Comparison of ENCODE assay signal across 25 mouse cellular contexts in genomic region chr10:14358271-14358670, GRCm38 (mm10).
DNase-seq lines count a peak whose midpoint lies in the region; ATAC-seq lines count a peak whose summit lies in the region.
"Had no signal": no experiment of that assay in that cellular context is flagged by ENCODE, and none has a peak within 500 bp of the region (broad histone marks: within the 10 kb centered on the region; RNA-seq: fewer than 3 reads in every experiment).

No protein-coding gene starts in this region.

- no peaks in the 10 kb centered on the region for H3K36me3 ChIP-seq in embryonic facial prominence, embryonic 14.5 days (ENCODE audit: control insufficient read depth, insufficient read depth, low read length)
- H3K36me3 ChIP-seq in embryonic facial prominence, embryonic 10.5 days (replicated peaks): no peaks in the 10 kb centered on the region
- no peaks in the 10 kb centered on the region for H3K36me3 ChIP-seq in hindbrain, embryonic 13.5 days
- no peaks in the 10 kb centered on the region for H3K36me3 ChIP-seq in hindbrain, embryonic 16.5 days (ENCODE audit: control insufficient read depth, insufficient read depth, low read length)
- H3K36me3 ChIP-seq in hindbrain, embryonic 14.5 days (replicated peaks; ENCODE audit: control insufficient read depth, insufficient read depth): no peaks in the 10 kb centered on the region
- no peaks in the 10 kb centered on the region for H3K36me3 ChIP-seq in midbrain, embryonic 15.5 days (replicated peaks)
- H3K36me3 ChIP-seq: embryonic facial prominence, embryonic 12.5 days; forebrain, embryonic 12.5 days; forebrain, embryonic 15.5 days; heart, embryonic 12.5 days; heart, embryonic 15.5 days; hindbrain, embryonic 15.5 days had no signal

- no peaks in the 10 kb centered on the region for H3K4me1 ChIP-seq in embryonic facial prominence, embryonic 14.5 days (ENCODE audit: control insufficient read depth, insufficient read depth, low read length)
- no peaks in the 10 kb centered on the region for H3K4me1 ChIP-seq in embryonic facial prominence, embryonic 10.5 days
- no peaks in the 10 kb centered on the region for H3K4me1 ChIP-seq in hindbrain, embryonic 13.5 days (replicated peaks)
- H3K4me1 ChIP-seq in hindbrain, embryonic 16.5 days (ENCODE audit: control insufficient read depth, insufficient read depth, low read depth, low read length): no peaks in the 10 kb centered on the region
- H3K4me1 ChIP-seq in hindbrain, embryonic 14.5 days (replicated peaks; ENCODE audit: control insufficient read depth, insufficient read depth, low read length): no peaks in the 10 kb centered on the region
- H3K4me1 ChIP-seq in midbrain, embryonic 15.5 days: no peaks in the 10 kb centered on the region
- H3K4me1 ChIP-seq: embryonic facial prominence, embryonic 12.5 days; forebrain, embryonic 12.5 days; forebrain, embryonic 15.5 days; heart, embryonic 12.5 days; heart, embryonic 15.5 days; hindbrain, embryonic 15.5 days had no signal

- H3K27ac ChIP-seq in embryonic facial prominence, embryonic 14.5 days (replicated peaks; ENCODE audit: low read depth, low read length): no peak overlapping the region
- no peak overlapping the region for H3K27ac ChIP-seq in embryonic facial prominence, embryonic 10.5 days (replicated peaks)
- no peak overlapping the region for H3K27ac ChIP-seq in hindbrain, embryonic 13.5 days
- no peak overlapping the region for H3K27ac ChIP-seq in hindbrain, embryonic 16.5 days (ENCODE audit: low read depth, low read length)
- no peak overlapping the region for H3K27ac ChIP-seq in hindbrain, embryonic 14.5 days
- H3K27ac ChIP-seq in midbrain, embryonic 15.5 days: no peak overlapping the region
- H3K27ac ChIP-seq: embryonic facial prominence, embryonic 12.5 days; forebrain, embryonic 12.5 days; forebrain, embryonic 15.5 days; heart, embryonic 15.5 days; hindbrain, embryonic 15.5 days had no signal

- no peaks in the 10 kb centered on the region for H3K9me3 ChIP-seq in embryonic facial prominence, embryonic 14.5 days (ENCODE audit: control insufficient read depth, low read length)
- no peaks in the 10 kb centered on the region for H3K9me3 ChIP-seq in embryonic facial prominence, embryonic 10.5 days
- H3K9me3 ChIP-seq in hindbrain, embryonic 13.5 days: no peaks in the 10 kb centered on the region
- no peaks in the 10 kb centered on the region for H3K9me3 ChIP-seq in hindbrain, embryonic 16.5 days (ENCODE audit: control insufficient read depth, low read length)
- no peaks in the 10 kb centered on the region for H3K9me3 ChIP-seq in hindbrain, embryonic 14.5 days (ENCODE audit: control insufficient read depth, low read length)
- H3K9me3 ChIP-seq in midbrain, embryonic 15.5 days: no peaks in the 10 kb centered on the region
- H3K9me3 ChIP-seq: embryonic facial prominence, embryonic 12.5 days; forebrain, embryonic 12.5 days; forebrain, embryonic 15.5 days; heart, embryonic 12.5 days; heart, embryonic 15.5 days; hindbrain, embryonic 15.5 days had no signal

- H3K4me2 ChIP-seq in embryonic facial prominence, embryonic 14.5 days (ENCODE audit: low read depth, low read length): no peak overlapping the region
- H3K4me2 ChIP-seq in hindbrain, embryonic 13.5 days: no peak overlapping the region
- no peak overlapping the region for H3K4me2 ChIP-seq in hindbrain, embryonic 16.5 days (ENCODE audit: low read length)
- no peak overlapping the region for H3K4me2 ChIP-seq in hindbrain, embryonic 14.5 days (replicated peaks)
- no peak overlapping the region for H3K4me2 ChIP-seq in midbrain, embryonic 15.5 days
- H3K4me2 ChIP-seq: embryonic facial prominence, embryonic 12.5 days; forebrain, embryonic 12.5 days; forebrain, embryonic 15.5 days; heart, embryonic 12.5 days; heart, embryonic 15.5 days; hindbrain, embryonic 15.5 days had no signal

- H3K4me3 ChIP-seq in embryonic facial prominence, embryonic 14.5 days (ENCODE audit: low read depth, low read length): no peak overlapping the region
- H3K4me3 ChIP-seq in embryonic facial prominence, embryonic 10.5 days: no peak overlapping the region
- H3K4me3 ChIP-seq in hindbrain, embryonic 13.5 days: no peak overlapping the region
- H3K4me3 ChIP-seq in hindbrain, embryonic 16.5 days (ENCODE audit: low read length): no peak overlapping the region
- H3K4me3 ChIP-seq in hindbrain, embryonic 14.5 days (replicated peaks; ENCODE audit: low read length): no peak overlapping the region
- H3K4me3 ChIP-seq in midbrain, embryonic 15.5 days: no peak overlapping the region
- H3K4me3 ChIP-seq: embryonic facial prominence, embryonic 12.5 days; erythroblast, embryonic 14.5 days; forebrain, embryonic 12.5 days; forebrain, embryonic 15.5 days; heart, embryonic 12.5 days; heart, embryonic 15.5 days; hindbrain, embryonic 15.5 days had no signal

- peak; percentile 44; the same call in 1 of the 2 replicates for ATAC-seq in embryonic facial prominence, embryonic 14.5 days (ENCODE audit: low read depth)
- peak; percentile 54; the same call in 1 of the 2 replicates for ATAC-seq in hindbrain, embryonic 13.5 days (ENCODE audit: low FRiP score)
- no peak for ATAC-seq in hindbrain, embryonic 16.5 days
- ATAC-seq in hindbrain, embryonic 14.5 days (ENCODE audit: low FRiP score): no peak
- ATAC-seq in midbrain, embryonic 15.5 days (replicated peaks): no peak
- ATAC-seq: activated CD4-positive, CD25-positive, alpha-beta regulatory T cell, adult 4 months; forebrain, embryonic 15.5 days; inflammation-experienced regulatory T-cells, adult 6 months; intestine, embryonic 16.5 days had no signal

- no peaks in the 10 kb centered on the region for H3K27me3 ChIP-seq in embryonic facial prominence, embryonic 14.5 days (replicated peaks; ENCODE audit: control insufficient read depth, insufficient read depth, low read length)
- no peaks in the 10 kb centered on the region for H3K27me3 ChIP-seq in embryonic facial prominence, embryonic 10.5 days (replicated peaks; ENCODE audit: low read depth, poor library complexity, severe bottlenecking)
- H3K27me3 ChIP-seq in hindbrain, embryonic 13.5 days: no peaks in the 10 kb centered on the region
- H3K27me3 ChIP-seq in hindbrain, embryonic 16.5 days (replicated peaks; ENCODE audit: control insufficient read depth, insufficient read depth, low read length): no peaks in the 10 kb centered on the region
- no peaks in the 10 kb centered on the region for H3K27me3 ChIP-seq in hindbrain, embryonic 14.5 days (ENCODE audit: control insufficient read depth, insufficient read depth, low read length)
- H3K27me3 ChIP-seq in midbrain, embryonic 15.5 days (replicated peaks): no peaks in the 10 kb centered on the region
- H3K27me3 ChIP-seq: embryonic facial prominence, embryonic 12.5 days; forebrain, embryonic 12.5 days; forebrain, embryonic 15.5 days; heart, embryonic 12.5 days; heart, embryonic 15.5 days; hindbrain, embryonic 15.5 days had no signal

- WGBS in embryonic facial prominence, embryonic 14.5 days: 86% methylated on average over 3 of the region's 3 CpGs
- 86% methylated on average over 3 of the region's 3 CpGs for WGBS in embryonic facial prominence, embryonic 10.5 days
- WGBS in hindbrain, embryonic 13.5 days: 43% methylated on average over 3 of the region's 3 CpGs
- 62% methylated on average over 3 of the region's 3 CpGs for WGBS in hindbrain, embryonic 16.5 days
- 53% methylated on average over 3 of the region's 3 CpGs for WGBS in hindbrain, embryonic 14.5 days
- 72% methylated on average over 3 of the region's 3 CpGs for WGBS in midbrain, embryonic 15.5 days

- no peak overlapping the region for H3K9ac ChIP-seq in embryonic facial prominence, embryonic 14.5 days (ENCODE audit: low read depth, low read length)
- no peak overlapping the region for H3K9ac ChIP-seq in hindbrain, embryonic 13.5 days
- no peak overlapping the region for H3K9ac ChIP-seq in hindbrain, embryonic 16.5 days (ENCODE audit: low read depth, low read length)
- no peak overlapping the region for H3K9ac ChIP-seq in hindbrain, embryonic 14.5 days
- no peak overlapping the region for H3K9ac ChIP-seq in midbrain, embryonic 15.5 days
- H3K9ac ChIP-seq: embryonic facial prominence, embryonic 12.5 days; forebrain, embryonic 12.5 days; forebrain, embryonic 15.5 days; heart, embryonic 12.5 days; heart, embryonic 15.5 days; hindbrain, embryonic 15.5 days had no signal

- DNase-seq in embryonic facial prominence, embryonic 14.5 days (ENCODE audit: low spot score): no peak
- no peak for DNase-seq in embryonic facial prominence, embryonic 10.5 days (ENCODE audit: low spot score)
- DNase-seq in hindbrain, embryonic 14.5 days (ENCODE audit: low spot score): peak; percentile 14
- DNase-seq: adrenal gland, adult 8-10 months; adrenal gland, postnatal 25 days; cerebellum, adult 11-12 months; cerebellum, adult 9-10 months; cerebellum, postnatal 14 days; gastrocnemius, postnatal 25 days; heart, adult 18-20 months; heart, postnatal 10 days; heart, postnatal 36 days had no signal

Comparison
In these comparisons a context has a peak if more than half of its experiments do, and no peak if none do; other contexts are left out.
1. ATAC-seq: peak in embryonic facial prominence, embryonic 14.5 days (single experiment) and hindbrain, embryonic 13.5 days (single experiment); none in hindbrain, embryonic 16.5 days (single experiment), hindbrain, embryonic 14.5 days (single experiment) and midbrain, embryonic 15.5 days (single experiment).